Comparison of ENCODE assay signal across 20 mouse cellular contexts in the genomic region with DNA sequence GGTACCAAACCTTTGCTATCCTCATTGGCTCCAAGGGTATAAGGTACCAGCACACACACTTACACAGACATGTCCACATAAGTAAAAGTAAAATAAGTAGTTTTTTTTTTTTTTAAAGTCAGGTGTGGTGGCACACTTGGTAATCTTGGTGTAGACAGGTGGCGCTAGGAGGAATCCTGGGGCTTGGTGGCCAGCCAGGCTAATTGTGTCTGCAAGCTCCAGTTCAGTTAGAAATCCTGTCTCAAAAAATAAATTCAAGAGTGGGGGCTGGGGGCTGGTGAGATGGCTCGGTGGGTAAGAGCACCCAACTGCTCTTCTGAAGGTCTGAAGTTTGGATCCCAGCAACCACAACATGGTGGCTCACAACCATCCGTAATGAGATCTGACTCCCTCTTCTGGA. TPM values are rescaled to one million over a fixed set of nuclear protein-coding genes. Genes with fewer than 3 reads are reported as not detected.
"Had no signal": no experiment of that assay in that cellular context is flagged by ENCODE, and none has a peak within 500 bp of the region (broad histone marks: within the 10 kb centered on the region; RNA-seq: fewer than 3 reads in every experiment).

No protein-coding gene starts in this region.

- H3K4me2 ChIP-seq: liver, embryonic 15.5 days; lung, embryonic 14.5 days; midbrain, embryonic 12.5 days; neural tube, embryonic 12.5 days; stomach, embryonic 15.5 days had no signal

- H3K27ac ChIP-seq: liver, embryonic 15.5 days; macrophage; midbrain, embryonic 12.5 days; neural tube, embryonic 12.5 days; stomach, embryonic 15.5 days; stomach, postnatal 0 days had no signal

- H3K9me3 ChIP-seq: liver, embryonic 15.5 days; megakaryocyte, embryonic 14.5 days; midbrain, embryonic 12.5 days; neural tube, embryonic 12.5 days; stomach, embryonic 15.5 days had no signal

- DNase-seq: lung, adult 18-20 months; lung, embryonic 14.5 days; lung, postnatal 14 days; lung, postnatal 36 days; midbrain, embryonic 14.5 days; right cerebral cortex, postnatal 14 days; thymus, adult 2 months; thymus, postnatal 36 days had no signal

- ATAC-seq: midbrain, embryonic 16.5 days had no signal

- H3K27me3 ChIP-seq: liver, embryonic 15.5 days; megakaryocyte, embryonic 14.5 days; midbrain, embryonic 12.5 days; neural tube, embryonic 12.5 days; stomach, embryonic 15.5 days had no signal

- H3K4me1 ChIP-seq: neural tube, embryonic 12.5 days had no signal

- H3K36me3 ChIP-seq: liver, embryonic 15.5 days; midbrain, embryonic 12.5 days; neural tube, embryonic 12.5 days; stomach, embryonic 15.5 days had no signal

- H3K4me3 ChIP-seq: liver, embryonic 15.5 days; megakaryocyte, embryonic 14.5 days; midbrain, embryonic 12.5 days; neural tube, embryonic 12.5 days; stomach, embryonic 15.5 days had no signal

- H3K9ac ChIP-seq: liver, embryonic 15.5 days; lung, embryonic 14.5 days; midbrain, embryonic 12.5 days; neural tube, embryonic 12.5 days; stomach, embryonic 15.5 days had no signal

RNA-seq across cellular contexts. Expression of a gene that starts 16.3 kb away (rescaled TPM):
- total RNA-seq: megakaryocyte progenitor cell, adult 5-6 weeks; monocyte, adult 5-6 weeks; neutrophil, adult 5-6 weeks had no signal
- polyA plus RNA-seq: liver, embryonic 15.5 days; lung, embryonic 14.5 days; macrophage; midbrain, embryonic 12.5 days; midbrain, embryonic 14.5 days; neural tube, embryonic 12.5 days; spleen, adult 2 months had no signal
